Mouse (Mus musculus) olfactory bulb, adult 2 months (tissue): ENCODE data around the gene Traf3ip3.

Experiments used
- CTCF ChIP-seq: fragments of 200-500 bp; IDR thresholded peaks from 2 replicates; pipeline ENCODE4 v1.5.1; 2012; ENCODE audit warnings: low read depth, mild to moderate bottlenecking, low read length, moderate library complexity; ENCODE audit not compliant: insufficient read depth
- POLR2A ChIP-seq: fragments of 200-500 bp; IDR thresholded peaks from 2 replicates; pipeline ENCODE4 v1.6.1; 2012; ENCODE audit warnings: mild to moderate bottlenecking, low read depth, low read length, moderate library complexity; ENCODE audit not compliant: insufficient read depth

- no peak for TF ChIP-seq CTCF
- no peak for TF ChIP-seq POLR2A
These were observed 24.0 kb upstream of the Traf3ip3 start for GRCm38 (mm10) chr1:193225531-193225930.
